Mouse (Mus musculus): ENCODE measurements at regions not wholly inside any gene's neighbourhood (a gene's known extent, or its start where the extent isn't known, plus 50 kb on each side); places are given as distances from the start of the nearest gene placed in this dataset.
A peak's percentile ranks its signal among the peaks of the same experiment; 100 is the strongest.

GRCm38 (mm10) chr13:24527812-24528531 lies 54.0 kb upstream of the Ripor2 start:
- peak; percentile 24; the same call in 1 of the 2 replicates for TF ChIP-seq CTCF (IDR thresholded peaks at IDR 0.05; ENCODE audit: low read depth)
- TF ChIP-seq EP300 (IDR thresholded peaks at IDR 0.05; ENCODE audit: low read depth): no peak

Measured in heart, postnatal 0 days (tissue).